Mouse (Mus musculus): Measurements from ENCODE around the gene Galnt10. TPM values are rescaled to one million over a fixed set of nuclear protein-coding genes. Genes with fewer than 3 reads are reported as not detected.

Galnt10 gene
- total and polyA plus RNA-seq, 3 experiments = 5.2 to 8.7 (median 5.6) TPM

DNA sequence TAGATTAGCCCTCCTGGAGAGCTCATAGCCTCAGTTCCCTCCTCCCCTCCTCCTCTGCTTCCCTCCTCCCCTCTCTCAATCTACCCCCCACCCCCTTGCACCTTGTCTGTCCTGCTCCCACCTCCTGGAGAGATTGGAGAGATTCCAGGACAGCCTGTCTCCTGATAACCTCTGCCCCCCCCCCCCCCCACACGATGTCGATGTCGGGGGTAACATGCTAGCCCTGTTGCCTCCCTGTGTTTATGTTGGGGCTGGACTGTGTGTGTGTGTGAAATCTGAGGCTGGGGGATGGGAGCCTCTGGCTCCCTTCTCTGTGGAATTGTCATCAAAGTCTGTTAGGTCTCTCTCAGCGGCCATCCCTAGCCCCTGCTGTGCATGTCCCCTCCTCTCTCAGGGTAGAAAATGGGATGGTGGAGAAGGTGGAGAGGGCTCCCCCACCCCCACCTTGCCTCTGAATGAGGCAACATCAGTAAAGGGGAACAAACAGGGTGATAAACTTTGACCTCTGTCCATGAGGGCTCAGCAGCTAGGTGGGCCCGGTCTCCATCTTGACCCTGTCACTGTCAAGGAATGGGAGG is 26.0 kb downstream of the Galnt10 start:
- Histone ChIP-seq H3K27me3 (ENCODE audit: control insufficient read depth, insufficient read depth, low read length) (no peaks in the 10 kb centered on the region), H3K79me2 (replicated peaks; ENCODE audit: control insufficient read depth, insufficient read depth, low read length) (no peaks in the 10 kb centered on the region), H3K36me3 (ENCODE audit: control insufficient read depth, insufficient read depth, low read length) (no peaks in the 10 kb centered on the region), H3K4me3 (no peak overlapping the region), H3K4me1 (ENCODE audit: control insufficient read depth, insufficient read depth, low read length) (peaks cover 24% of the 10 kb centered on the region), H3K9ac (ENCODE audit: low read depth, low read length) (no peak overlapping the region), H3K27ac (no peak overlapping the region)
- TF ChIP-seq POLR2A (IDR thresholded peaks at IDR 0.05; ENCODE audit: insufficient read depth, low read depth, low read length) (no peak), EP300 (IDR thresholded peaks at IDR 0.05; ENCODE audit: insufficient read depth, low read depth, low read length) (no peak), CTCF (IDR thresholded peaks at IDR 0.05) (no peak)
- WGBS = 37% methylated on average over 5 of the region's 5 CpGs
- DNase-seq = no peak
- intact Hi-C loops (cut with DNase I) = no loop called here

GRCm38 (mm10) chr11:57671797-57672196 is 26.6 kb downstream of the Galnt10 start:
- DNase-seq = peak in 1 of 2 experiments; percentile 25
- H3K4me1 ChIP-seq (ENCODE audit: control insufficient read depth, insufficient read depth, low read length) = peaks cover 25% of the 10 kb centered on the region
- intact Hi-C loops (cut with DNase I) = no loop called here
- H3K79me2 ChIP-seq (replicated peaks; ENCODE audit: control insufficient read depth, insufficient read depth, low read length) = no peaks in the 10 kb centered on the region
- no peaks in the 10 kb centered on the region for H3K27me3 ChIP-seq (ENCODE audit: control insufficient read depth, insufficient read depth, low read length)
- no peak overlapping the region for H3K27ac ChIP-seq
- 75% methylated on average over 10 of the region's 10 CpGs for WGBS
- H3K9ac ChIP-seq (ENCODE audit: low read depth, low read length) = no peak overlapping the region
- H3K36me3 ChIP-seq (ENCODE audit: control insufficient read depth, insufficient read depth, low read length) = no peaks in the 10 kb centered on the region
- no peak overlapping the region for H3K4me3 ChIP-seq
- TF ChIP-seq POLR2A (IDR thresholded peaks at IDR 0.05; ENCODE audit: insufficient read depth, low read depth, low read length) (no peak), CTCF (IDR thresholded peaks at IDR 0.05) (no peak), EP300 (IDR thresholded peaks at IDR 0.05; ENCODE audit: insufficient read depth, low read depth, low read length) (no peak)

- Histone ChIP-seq H3K9ac (ENCODE audit: low read depth, low read length) (no peak overlapping the region), H3K79me2 (replicated peaks; ENCODE audit: control insufficient read depth, insufficient read depth, low read length) (no peaks in the 10 kb centered on the region), H3K4me1 (ENCODE audit: control insufficient read depth, insufficient read depth, low read length) (peaks cover 33% of the 10 kb centered on the region), H3K27ac (no peak overlapping the region), H3K4me3 (no peak overlapping the region), H3K27me3 (ENCODE audit: control insufficient read depth, insufficient read depth, low read length) (no peaks in the 10 kb centered on the region), H3K36me3 (ENCODE audit: control insufficient read depth, insufficient read depth, low read length) (no peaks in the 10 kb centered on the region)
- TF ChIP-seq POLR2A (IDR thresholded peaks at IDR 0.05; ENCODE audit: insufficient read depth, low read depth, low read length) (no peak), EP300 (IDR thresholded peaks at IDR 0.05; ENCODE audit: insufficient read depth, low read depth, low read length) (no peak), CTCF (IDR thresholded peaks at IDR 0.05) (no peak)
- DNase-seq = no peak
- 72% methylated on average over 9 of the region's 9 CpGs for WGBS
- intact Hi-C loops (cut with DNase I) = no loop called here
These were observed 27.8 kb downstream of the Galnt10 start for GRCm38 (mm10) chr11:57672995-57673394.

- Histone ChIP-seq H3K36me3 (ENCODE audit: control insufficient read depth, insufficient read depth, low read length) (no peaks in the 10 kb centered on the region), H3K27me3 (ENCODE audit: control insufficient read depth, insufficient read depth, low read length) (no peaks in the 10 kb centered on the region), H3K9ac (ENCODE audit: low read depth, low read length) (0 out of 2 replicates have a peak overlapping the region, but pooled peaks have one; percentile 11), H3K4me3 (peak overlapping the region; percentile 27), H3K27ac (peak overlapping the region; percentile 88), H3K79me2 (replicated peaks; ENCODE audit: control insufficient read depth, insufficient read depth, low read length) (no peaks in the 10 kb centered on the region), H3K4me1 (ENCODE audit: control insufficient read depth, insufficient read depth, low read length) (peaks cover 32% of the 10 kb centered on the region)
- peak; percentile 52 to 68 for DNase-seq
- no peak for TF ChIP-seq EP300 (IDR thresholded peaks at IDR 0.05; ENCODE audit: insufficient read depth, low read depth, low read length)
- TF ChIP-seq CTCF (IDR thresholded peaks at IDR 0.05) = no peak
- TF ChIP-seq POLR2A (IDR thresholded peaks at IDR 0.05; ENCODE audit: insufficient read depth, low read depth, low read length) = no peak
- intact Hi-C loops (cut with DNase I) = loop anchor here (2.0 kb wide), 2 partner anchors 23 to 29 kb away; partner anchors contain the start of gene Galnt10
- 35% methylated on average over 12 of the region's 12 CpGs for WGBS
These were observed 28.9 kb downstream of the Galnt10 start for GRCm38 (mm10) chr11:57673977-57674687.

- no peaks in the 10 kb centered on the region for H3K36me3 ChIP-seq (ENCODE audit: control insufficient read depth, insufficient read depth, low read length)
- WGBS = 23% methylated on average over 3 of the region's 3 CpGs
- intact Hi-C loops (cut with DNase I) = no loop called here
- H3K9ac ChIP-seq (ENCODE audit: low read depth, low read length) = no peak overlapping the region
- no peak for DNase-seq
- H3K4me3 ChIP-seq = no peak overlapping the region
- H3K27ac ChIP-seq = peak overlapping the region; percentile 7; the same call in 1 of the 2 replicates
- TF ChIP-seq POLR2A (IDR thresholded peaks at IDR 0.05; ENCODE audit: insufficient read depth, low read depth, low read length) = no peak
- no peak for TF ChIP-seq EP300 (IDR thresholded peaks at IDR 0.05; ENCODE audit: insufficient read depth, low read depth, low read length)
- TF ChIP-seq CTCF (IDR thresholded peaks at IDR 0.05) = no peak
- H3K79me2 ChIP-seq (replicated peaks; ENCODE audit: control insufficient read depth, insufficient read depth, low read length) = no peaks in the 10 kb centered on the region
- H3K4me1 ChIP-seq (ENCODE audit: control insufficient read depth, insufficient read depth, low read length) = peaks cover 36% of the 10 kb centered on the region
- H3K27me3 ChIP-seq (ENCODE audit: control insufficient read depth, insufficient read depth, low read length) = no peaks in the 10 kb centered on the region
These were observed 32.0 kb downstream of the Galnt10 start for GRCm38 (mm10) chr11:57677261-57677660.

GRCm38 (mm10) chr11:57682589-57682988 is 37.3 kb downstream of the Galnt10 start:
- H3K36me3 ChIP-seq (ENCODE audit: control insufficient read depth, insufficient read depth, low read length) = no peaks in the 10 kb centered on the region
- intact Hi-C loops (cut with DNase I) = no loop called here
- TF ChIP-seq POLR2A (IDR thresholded peaks at IDR 0.05; ENCODE audit: insufficient read depth, low read depth, low read length) (no peak), CTCF (IDR thresholded peaks at IDR 0.05) (no peak), EP300 (IDR thresholded peaks at IDR 0.05; ENCODE audit: insufficient read depth, low read depth, low read length) (no peak)
- H3K9ac ChIP-seq (ENCODE audit: low read depth, low read length) = no peak overlapping the region
- DNase-seq = no peak
- no peak overlapping the region for H3K4me3 ChIP-seq
- no peak overlapping the region for H3K27ac ChIP-seq
- WGBS = 78% methylated on average over 7 of the region's 7 CpGs
- peaks cover 17% of the 10 kb centered on the region for H3K4me1 ChIP-seq (ENCODE audit: control insufficient read depth, insufficient read depth, low read length)
- H3K79me2 ChIP-seq (replicated peaks; ENCODE audit: control insufficient read depth, insufficient read depth, low read length) = no peaks in the 10 kb centered on the region
- no peaks in the 10 kb centered on the region for H3K27me3 ChIP-seq (ENCODE audit: control insufficient read depth, insufficient read depth, low read length)

Measured in heart, adult 2 months (tissue).